Mouse (Mus musculus): Measurements from ENCODE around the gene Xdh. TPM values are rescaled to one million over a fixed set of nuclear protein-coding genes. Genes with fewer than 3 reads are reported as not detected.

Xdh gene
- polyA plus RNA-seq, 1 experiment from 2014 or later = 0.24 TPM

DNA sequence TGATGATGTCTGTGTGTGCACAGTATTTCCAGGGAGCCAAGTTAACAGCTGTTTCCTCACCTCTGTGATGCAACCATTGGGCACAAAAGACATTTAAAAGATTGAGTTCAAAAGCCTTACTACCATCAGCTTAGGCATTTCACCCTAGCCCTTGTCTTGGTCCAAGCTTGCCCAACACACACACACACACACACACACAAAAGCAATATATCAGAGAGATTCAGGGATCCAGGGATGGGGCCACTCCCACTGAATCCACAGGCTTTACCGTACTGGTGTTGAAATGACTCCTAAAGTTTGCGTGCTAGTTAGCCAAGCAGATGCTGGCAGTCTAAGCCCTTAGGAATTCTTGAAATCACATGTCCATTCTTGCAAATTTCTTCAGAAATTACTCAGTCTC, 1.2 kb downstream of the Xdh start:
- H3K9ac ChIP-seq = no peak overlapping the region
- ATAC-seq (ENCODE audit: low FRiP score) = no peak
- 85% methylated on average over 2 of the region's 2 CpGs for WGBS
- H3K36me3 ChIP-seq (replicated peaks; ENCODE audit: control insufficient read depth, insufficient read depth) = no peaks in the 10 kb centered on the region
- no peak overlapping the region for H3K27ac ChIP-seq
- no peaks in the 10 kb centered on the region for H3K27me3 ChIP-seq (ENCODE audit: control insufficient read depth, insufficient read depth, low read length)
- no peaks in the 10 kb centered on the region for H3K9me3 ChIP-seq (ENCODE audit: control insufficient read depth, low read length)
- no peak overlapping the region for H3K4me3 ChIP-seq (replicated peaks; ENCODE audit: low read length)
- no peak overlapping the region for H3K4me2 ChIP-seq (replicated peaks)
- H3K4me1 ChIP-seq (replicated peaks; ENCODE audit: control insufficient read depth, insufficient read depth, low read length) = no peaks in the 10 kb centered on the region
- no peak for DNase-seq (ENCODE audit: low spot score)

DNA sequence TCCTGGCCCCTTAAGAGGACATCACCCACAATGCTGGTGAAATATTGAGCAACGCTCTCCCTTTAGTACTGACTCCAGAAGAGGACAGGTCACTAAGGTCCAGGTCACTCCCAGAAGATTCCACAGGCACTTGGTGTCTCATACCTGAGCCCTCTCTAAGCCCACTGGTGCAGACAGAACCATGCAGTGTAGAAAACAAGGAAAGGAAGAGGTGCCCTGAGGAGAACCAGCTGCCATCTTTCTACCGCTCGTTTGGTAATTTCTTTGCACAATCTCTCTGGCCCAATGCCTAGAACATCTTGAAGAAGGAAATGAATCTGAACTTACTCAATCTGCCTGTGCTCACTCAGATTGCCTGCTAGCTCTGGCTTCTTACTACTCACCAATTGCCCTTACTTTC, 2.0 kb downstream of the Xdh start:
- Histone ChIP-seq H3K4me1 (replicated peaks; ENCODE audit: control insufficient read depth, insufficient read depth, low read length) (no peaks in the 10 kb centered on the region), H3K4me3 (replicated peaks; ENCODE audit: low read length) (no peak overlapping the region), H3K36me3 (replicated peaks; ENCODE audit: control insufficient read depth, insufficient read depth) (no peaks in the 10 kb centered on the region), H3K27me3 (ENCODE audit: control insufficient read depth, insufficient read depth, low read length) (no peaks in the 10 kb centered on the region), H3K9me3 (ENCODE audit: control insufficient read depth, low read length) (no peaks in the 10 kb centered on the region), H3K27ac (no peak overlapping the region), H3K4me2 (replicated peaks) (no peak overlapping the region), H3K9ac (no peak overlapping the region)
- no peak for DNase-seq (ENCODE audit: low spot score)
- ATAC-seq (ENCODE audit: low FRiP score) = no peak
- 85% methylated on average over 3 of the region's 3 CpGs for WGBS

DNA sequence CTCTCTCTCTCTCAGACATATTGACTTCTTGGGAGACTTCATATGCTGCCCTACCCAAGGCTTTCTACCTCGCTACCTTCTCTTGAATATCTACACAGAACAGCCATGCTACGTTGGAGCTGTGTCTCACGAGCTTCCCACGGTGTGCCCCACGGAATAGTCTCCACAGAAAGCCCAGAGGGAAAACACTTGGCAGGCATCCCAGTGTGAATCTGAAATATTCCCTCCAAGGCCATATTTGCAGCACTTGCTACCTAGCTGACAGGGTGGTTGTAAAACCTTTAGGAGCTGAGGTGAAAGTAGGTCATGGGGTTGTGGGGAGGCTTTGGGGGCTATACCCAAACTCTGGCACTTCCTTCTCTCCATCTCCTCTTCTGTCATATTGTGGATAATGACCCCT, 3.1 kb downstream of the Xdh start:
- ATAC-seq (ENCODE audit: low FRiP score) = no peak
- no peak for DNase-seq (ENCODE audit: low spot score)
- Histone ChIP-seq H3K9ac (no peak overlapping the region), H3K4me2 (replicated peaks) (no peak overlapping the region), H3K9me3 (ENCODE audit: control insufficient read depth, low read length) (no peaks in the 10 kb centered on the region), H3K4me3 (replicated peaks; ENCODE audit: low read length) (no peak overlapping the region), H3K27me3 (ENCODE audit: control insufficient read depth, insufficient read depth, low read length) (no peaks in the 10 kb centered on the region), H3K36me3 (replicated peaks; ENCODE audit: control insufficient read depth, insufficient read depth) (no peaks in the 10 kb centered on the region), H3K27ac (no peak overlapping the region), H3K4me1 (replicated peaks; ENCODE audit: control insufficient read depth, insufficient read depth, low read length) (no peaks in the 10 kb centered on the region)
- WGBS = 76% methylated on average over 5 of the region's 5 CpGs

DNA sequence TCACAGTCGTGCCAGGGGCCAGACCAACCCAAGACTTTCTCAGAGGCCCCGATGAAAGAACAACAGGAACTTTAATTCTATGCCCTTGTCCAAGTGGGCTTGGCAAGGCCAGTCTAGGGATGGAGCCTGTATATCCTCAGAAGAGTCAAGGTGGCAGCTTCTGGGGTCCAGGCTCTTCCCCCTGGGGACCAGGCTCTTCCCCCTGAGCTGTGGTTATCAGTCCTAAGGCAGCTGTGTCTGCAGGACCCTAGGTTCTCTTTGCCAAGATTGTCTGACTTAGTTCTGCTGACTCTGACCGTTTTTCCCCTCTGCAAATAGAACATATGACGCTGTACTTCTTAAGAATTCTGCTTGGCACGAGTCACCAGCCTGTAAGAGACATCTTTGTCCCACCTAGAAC, 5.3 kb downstream of the Xdh start:
- no peak for ATAC-seq (ENCODE audit: low FRiP score)
- no peak overlapping the region for H3K9ac ChIP-seq
- H3K27me3 ChIP-seq (ENCODE audit: control insufficient read depth, insufficient read depth, low read length) = no peaks in the 10 kb centered on the region
- no peak overlapping the region for H3K4me3 ChIP-seq (replicated peaks; ENCODE audit: low read length)
- WGBS = 88% methylated on average over 5 of the region's 5 CpGs
- no peak overlapping the region for H3K4me2 ChIP-seq (replicated peaks)
- H3K36me3 ChIP-seq (replicated peaks; ENCODE audit: control insufficient read depth, insufficient read depth) = no peaks in the 10 kb centered on the region
- no peaks in the 10 kb centered on the region for H3K4me1 ChIP-seq (replicated peaks; ENCODE audit: control insufficient read depth, insufficient read depth, low read length)
- DNase-seq (ENCODE audit: low spot score) = no peak
- H3K27ac ChIP-seq = no peak overlapping the region
- no peaks in the 10 kb centered on the region for H3K9me3 ChIP-seq (ENCODE audit: control insufficient read depth, low read length)

DNA sequence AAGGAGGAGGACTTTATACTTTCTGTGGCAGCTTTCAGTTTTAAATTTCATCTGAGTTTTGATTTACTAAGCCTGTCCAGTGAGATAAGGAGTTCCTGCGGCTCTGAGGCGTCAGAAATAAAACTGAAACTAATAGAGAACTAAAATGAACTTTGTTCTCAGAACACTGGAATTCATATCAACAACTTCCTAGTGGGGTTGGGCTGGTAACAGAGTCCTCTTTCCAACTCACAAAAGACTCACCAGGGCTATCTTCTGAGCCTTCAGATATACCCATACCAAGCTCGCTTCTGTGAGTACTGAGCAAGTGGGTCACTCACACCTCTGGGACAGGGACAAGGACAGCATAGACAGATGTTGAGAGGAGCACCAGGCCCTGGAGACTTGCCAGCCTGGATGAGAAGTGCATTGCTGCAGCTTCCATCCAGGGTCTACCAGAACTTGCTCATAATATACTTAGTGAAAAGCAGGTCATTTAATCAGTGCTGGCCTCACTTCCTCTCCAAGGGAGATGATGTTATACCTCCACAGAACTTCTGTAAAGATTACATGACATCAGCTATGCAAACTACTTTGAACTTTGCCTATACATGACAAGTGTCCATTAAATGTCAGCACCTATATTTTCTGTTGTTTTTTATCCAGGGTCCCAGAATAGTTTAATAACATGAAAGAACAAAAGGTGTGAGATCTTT, 7.6 kb downstream of the Xdh start:
- Histone ChIP-seq H3K9me3 (ENCODE audit: control insufficient read depth, low read length) (no peaks in the 10 kb centered on the region), H3K4me3 (replicated peaks; ENCODE audit: low read length) (no peak overlapping the region), H3K27me3 (ENCODE audit: control insufficient read depth, insufficient read depth, low read length) (no peaks in the 10 kb centered on the region), H3K4me2 (replicated peaks) (no peak overlapping the region), H3K27ac (no peak overlapping the region), H3K9ac (no peak overlapping the region), H3K4me1 (replicated peaks; ENCODE audit: control insufficient read depth, insufficient read depth, low read length) (no peaks in the 10 kb centered on the region), H3K36me3 (replicated peaks; ENCODE audit: control insufficient read depth, insufficient read depth) (no peaks in the 10 kb centered on the region)
- ATAC-seq (ENCODE audit: low FRiP score) (no peak), DNase-seq (ENCODE audit: low spot score) (no peak)
- WGBS = 87% methylated on average over 3 of the region's 3 CpGs

DNA sequence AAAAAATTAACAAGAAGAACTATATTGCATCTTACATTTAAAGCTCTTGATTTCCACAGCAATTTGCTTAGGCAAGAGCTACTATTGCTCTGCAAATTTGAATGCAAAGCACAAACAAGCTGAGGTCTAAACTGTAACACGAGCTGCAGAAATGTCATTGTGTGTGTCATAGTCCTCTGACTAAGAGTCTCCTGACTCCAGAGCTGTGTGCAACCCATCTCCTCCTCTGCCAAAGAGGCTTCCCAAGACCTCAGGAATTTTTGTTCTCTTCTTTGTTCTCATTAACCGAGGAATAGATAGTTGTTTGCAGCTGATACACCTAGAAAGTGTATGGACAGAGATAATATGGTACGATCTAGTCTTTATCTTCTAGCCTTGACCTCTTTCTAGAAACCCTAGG, 8.2 kb downstream of the Xdh start:
- no peak overlapping the region for H3K4me2 ChIP-seq (replicated peaks)
- no peaks in the 10 kb centered on the region for H3K36me3 ChIP-seq (replicated peaks; ENCODE audit: control insufficient read depth, insufficient read depth)
- H3K27me3 ChIP-seq (ENCODE audit: control insufficient read depth, insufficient read depth, low read length) = no peaks in the 10 kb centered on the region
- H3K27ac ChIP-seq = no peak overlapping the region
- no peak overlapping the region for H3K9ac ChIP-seq
- ATAC-seq (ENCODE audit: low FRiP score) = no peak
- 78% methylated on average over 3 of the region's 3 CpGs for WGBS
- H3K4me1 ChIP-seq (replicated peaks; ENCODE audit: control insufficient read depth, insufficient read depth, low read length) = no peaks in the 10 kb centered on the region
- no peaks in the 10 kb centered on the region for H3K9me3 ChIP-seq (ENCODE audit: control insufficient read depth, low read length)
- no peak overlapping the region for H3K4me3 ChIP-seq (replicated peaks; ENCODE audit: low read length)
- DNase-seq (ENCODE audit: low spot score) = no peak

DNA sequence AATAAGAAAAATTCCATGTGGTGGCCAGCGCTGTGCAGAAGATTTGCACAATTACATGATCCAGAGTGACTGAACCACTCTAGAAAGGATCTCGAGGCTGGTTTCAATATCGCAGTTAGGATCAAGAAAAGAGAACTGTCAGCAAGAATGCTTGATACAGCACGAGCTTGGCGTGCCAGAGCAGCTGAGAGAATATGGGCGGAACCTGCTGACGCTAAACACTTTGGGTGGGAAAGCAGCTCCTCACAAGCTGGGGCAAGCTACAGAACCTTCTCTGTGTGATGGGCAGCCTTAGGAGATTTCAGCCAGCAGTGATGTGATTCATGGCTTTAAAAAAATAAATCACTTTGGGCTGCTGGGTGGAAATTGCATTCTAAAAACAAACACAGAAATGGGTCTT, 12.9 kb downstream of the Xdh start:
- Histone ChIP-seq H3K36me3 (replicated peaks; ENCODE audit: control insufficient read depth, insufficient read depth) (no peaks in the 10 kb centered on the region), H3K4me2 (replicated peaks) (no peak overlapping the region), H3K4me3 (replicated peaks; ENCODE audit: low read length) (no peak overlapping the region), H3K27me3 (ENCODE audit: control insufficient read depth, insufficient read depth, low read length) (no peaks in the 10 kb centered on the region), H3K27ac (no peak overlapping the region), H3K9me3 (ENCODE audit: control insufficient read depth, low read length) (no peaks in the 10 kb centered on the region), H3K4me1 (replicated peaks; ENCODE audit: control insufficient read depth, insufficient read depth, low read length) (no peaks in the 10 kb centered on the region), H3K9ac (no peak overlapping the region)
- DNase-seq (ENCODE audit: low spot score) (no peak), ATAC-seq (ENCODE audit: low FRiP score) (no peak)
- WGBS = 85% methylated on average over 7 of the region's 7 CpGs

DNA sequence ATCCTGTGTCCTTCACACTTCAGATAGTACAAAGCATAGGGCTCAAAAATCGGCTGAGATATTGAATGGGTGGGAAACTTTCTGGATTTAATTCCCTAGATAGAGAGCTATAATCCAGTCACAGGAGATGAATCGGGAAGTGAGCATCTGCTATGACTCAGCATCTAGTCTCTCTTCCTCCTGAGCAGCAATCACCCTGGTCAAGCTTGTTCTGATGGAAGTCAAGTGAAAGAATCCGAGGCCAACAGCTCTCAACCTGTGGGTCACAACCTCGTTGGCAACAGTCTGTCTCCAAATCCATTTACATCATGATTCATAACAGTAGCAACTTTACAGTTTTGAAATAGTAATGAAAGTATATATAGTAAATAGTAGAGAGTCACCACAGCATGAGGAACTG, 14.8 kb downstream of the Xdh start:
- WGBS = 88% methylated on average over 4 of the region's 4 CpGs
- ATAC-seq (ENCODE audit: low FRiP score) = no peak

DNA sequence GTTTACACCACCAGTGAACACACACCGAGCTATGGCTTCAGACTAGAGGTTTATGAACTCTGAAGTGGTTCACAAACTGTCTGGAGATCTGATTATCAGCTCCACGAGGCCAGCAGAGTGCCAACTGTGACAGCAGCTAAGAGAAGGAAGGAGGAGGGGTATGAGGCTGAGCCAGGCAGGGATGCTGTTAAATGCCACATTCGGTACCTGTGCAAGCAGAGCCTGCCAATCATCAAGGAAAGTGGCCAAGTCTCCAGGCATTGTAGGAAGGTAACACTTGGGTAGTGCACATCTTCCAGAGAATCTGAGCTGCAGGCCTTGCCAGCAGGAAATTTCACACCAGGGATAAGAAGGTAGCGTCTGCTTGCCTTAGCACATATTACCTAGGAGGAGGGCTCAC, 15.7 kb downstream of the Xdh start:
- DNase-seq (ENCODE audit: low spot score) (no peak), ATAC-seq (ENCODE audit: low FRiP score) (no peak)
- H3K4me3 ChIP-seq (replicated peaks; ENCODE audit: low read length) = no peak overlapping the region
- WGBS = 82% methylated on average over 4 of the region's 4 CpGs
- no peaks in the 10 kb centered on the region for H3K9me3 ChIP-seq (ENCODE audit: control insufficient read depth, low read length)
- no peaks in the 10 kb centered on the region for H3K36me3 ChIP-seq (replicated peaks; ENCODE audit: control insufficient read depth, insufficient read depth)
- no peak overlapping the region for H3K27ac ChIP-seq
- H3K4me1 ChIP-seq (replicated peaks; ENCODE audit: control insufficient read depth, insufficient read depth, low read length) = no peaks in the 10 kb centered on the region
- H3K27me3 ChIP-seq (ENCODE audit: control insufficient read depth, insufficient read depth, low read length) = no peaks in the 10 kb centered on the region
- H3K9ac ChIP-seq = no peak overlapping the region
- H3K4me2 ChIP-seq (replicated peaks) = no peak overlapping the region

More for the DNA sequence above, 14.8 kb downstream of the Xdh start:
- Histone ChIP-seq H3K4me3 (replicated peaks; ENCODE audit: low read length) (no peak overlapping the region), H3K9me3 (ENCODE audit: control insufficient read depth, low read length) (no peaks in the 10 kb centered on the region), H3K27ac (no peak overlapping the region), H3K27me3 (ENCODE audit: control insufficient read depth, insufficient read depth, low read length) (no peaks in the 10 kb centered on the region), H3K36me3 (replicated peaks; ENCODE audit: control insufficient read depth, insufficient read depth) (no peaks in the 10 kb centered on the region), H3K4me2 (replicated peaks) (no peak overlapping the region), H3K9ac (no peak overlapping the region), H3K4me1 (replicated peaks; ENCODE audit: control insufficient read depth, insufficient read depth, low read length) (no peaks in the 10 kb centered on the region)
- no peak for DNase-seq (ENCODE audit: low spot score)

DNA sequence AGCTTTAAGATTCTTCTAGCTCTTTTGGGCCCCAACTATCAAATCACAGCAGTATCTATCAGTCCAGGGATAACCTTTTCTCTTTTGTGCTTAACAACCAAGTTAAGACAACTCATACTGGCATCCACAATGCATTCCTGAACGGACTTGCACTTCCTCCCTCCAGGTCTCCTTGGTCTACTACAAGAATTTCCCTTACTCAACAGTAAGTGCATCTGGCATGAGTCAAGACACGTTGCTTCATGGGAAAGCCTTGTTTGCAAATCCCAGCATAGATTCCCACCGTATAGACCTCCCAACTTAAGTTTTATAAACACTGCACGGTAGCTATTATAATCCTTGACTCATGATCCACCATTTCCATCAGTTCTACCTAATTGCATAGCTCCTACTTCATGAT, 16.4 kb downstream of the Xdh start:
- H3K9ac ChIP-seq = no peak overlapping the region
- DNase-seq (ENCODE audit: low spot score) (no peak), ATAC-seq (ENCODE audit: low FRiP score) (no peak)
- no peaks in the 10 kb centered on the region for H3K27me3 ChIP-seq (ENCODE audit: control insufficient read depth, insufficient read depth, low read length)
- H3K27ac ChIP-seq = no peak overlapping the region
- no peaks in the 10 kb centered on the region for H3K36me3 ChIP-seq (replicated peaks; ENCODE audit: control insufficient read depth, insufficient read depth)
- no peaks in the 10 kb centered on the region for H3K4me1 ChIP-seq (replicated peaks; ENCODE audit: control insufficient read depth, insufficient read depth, low read length)
- no peak overlapping the region for H3K4me3 ChIP-seq (replicated peaks; ENCODE audit: low read length)
- WGBS = 85% methylated on average over 4 of the region's 4 CpGs
- no peaks in the 10 kb centered on the region for H3K9me3 ChIP-seq (ENCODE audit: control insufficient read depth, low read length)
- H3K4me2 ChIP-seq (replicated peaks) = no peak overlapping the region

Data from hindbrain, embryonic 14.5 days (tissue).